Mouse (Mus musculus) thymus, postnatal 4 days (tissue): ENCODE measurements around the gene Ush2a.

ENCODE experiments used
- DNase-seq: peaks from one replicate; pipeline ENCODE4 v3.0.0; 2021

Gene Ush2a

DNA sequence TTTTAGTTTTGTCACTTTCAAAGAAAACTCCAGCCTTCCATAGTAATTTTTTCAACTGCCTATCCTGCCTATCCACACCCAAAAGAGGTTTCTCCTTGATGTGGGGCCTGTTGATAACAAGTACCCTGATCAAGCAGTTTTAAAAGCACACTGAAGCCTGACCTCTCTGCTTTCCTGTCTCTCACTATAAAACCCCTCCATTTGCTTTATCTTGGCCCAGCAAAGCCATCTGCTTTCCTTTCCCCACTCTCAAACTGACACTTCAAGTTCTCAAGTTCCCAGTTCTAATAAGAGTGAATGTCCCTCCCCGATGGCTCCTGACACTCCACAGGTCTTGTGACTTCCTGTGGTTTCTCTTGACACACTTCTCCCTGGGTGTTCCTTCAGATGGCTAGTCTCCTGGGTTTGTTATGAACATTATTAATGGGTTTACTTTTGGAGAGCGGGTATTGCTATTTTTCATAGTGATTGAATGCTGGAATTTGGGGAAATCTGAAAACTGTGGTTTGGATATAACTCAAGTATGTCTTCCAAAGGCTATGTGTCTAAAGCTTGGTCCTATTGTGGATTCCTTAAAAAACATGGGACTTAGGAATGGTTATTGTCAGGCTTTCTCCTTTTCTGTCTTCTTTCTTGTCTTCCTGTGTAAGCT, 126.1 kb downstream of the Ush2a start:
- no peak for DNase-seq

DNA sequence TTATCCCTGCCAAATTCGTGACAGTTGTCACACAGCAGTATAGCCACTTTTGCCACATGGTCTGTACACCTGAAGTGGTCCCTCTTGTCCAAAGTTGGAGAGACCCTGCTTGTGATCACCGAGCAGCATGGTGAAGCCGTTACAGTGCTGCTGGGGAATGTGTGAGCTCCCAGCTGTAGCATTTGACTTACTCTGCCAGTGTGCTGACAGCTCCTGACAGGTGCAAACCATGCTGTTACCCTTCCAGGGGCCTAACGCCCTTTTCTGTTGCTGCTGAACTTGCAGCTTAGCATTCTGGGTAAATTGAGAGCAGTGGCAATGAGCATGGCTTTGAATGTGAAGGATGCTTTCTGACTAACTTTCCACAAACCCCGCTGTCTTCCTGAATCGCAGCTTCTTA, 128.3 kb downstream of the Ush2a start:
- DNase-seq, result no peak

- DNase-seq, result no peak
Observed at GRCm38 (mm10) chr1:188407176-188407575, 145.4 kb downstream of the Ush2a start.

- no peak for DNase-seq
Observed at GRCm38 (mm10) chr1:188407613-188408386, 146.0 kb downstream of the Ush2a start.

GRCm38 (mm10) chr1:188410547-188410946, 148.7 kb downstream of the Ush2a start:
- no peak for DNase-seq

- no peak for DNase-seq
Observed at GRCm38 (mm10) chr1:188420543-188420942, 158.7 kb downstream of the Ush2a start.

- DNase-seq, result no peak
Observed at GRCm38 (mm10) chr1:188428172-188428571, 166.3 kb downstream of the Ush2a start.

- DNase-seq, result no peak
Observed at GRCm38 (mm10) chr1:188430689-188431088, 168.9 kb downstream of the Ush2a start.

GRCm38 (mm10) chr1:188447964-188448363, 186.1 kb downstream of the Ush2a start:
- no peak for DNase-seq

- no peak for DNase-seq
Observed at GRCm38 (mm10) chr1:188456466-188457175, 194.8 kb downstream of the Ush2a start.

GRCm38 (mm10) chr1:188457221-188458008, 195.6 kb downstream of the Ush2a start:
- DNase-seq, result no peak

DNA sequence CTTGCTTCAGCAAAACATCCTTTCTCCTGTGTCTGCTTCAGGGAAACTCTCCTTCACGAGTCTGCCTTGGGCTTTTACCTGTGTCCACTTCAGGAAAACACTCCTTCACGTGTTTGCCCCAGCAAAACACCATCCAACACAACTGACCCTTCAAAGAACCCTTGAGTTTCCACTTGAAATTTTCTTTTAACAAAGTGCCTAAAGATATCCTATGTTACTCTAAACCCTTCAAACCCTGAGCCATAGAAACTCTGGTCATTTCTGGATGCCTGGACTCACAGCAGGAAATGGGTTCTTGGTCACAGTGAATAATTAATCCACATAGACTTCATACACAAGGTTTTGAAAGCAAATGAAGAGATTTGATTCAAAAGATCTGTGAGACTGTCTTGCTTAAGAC, 199.4 kb downstream of the Ush2a start:
- DNase-seq, result no peak

DNA sequence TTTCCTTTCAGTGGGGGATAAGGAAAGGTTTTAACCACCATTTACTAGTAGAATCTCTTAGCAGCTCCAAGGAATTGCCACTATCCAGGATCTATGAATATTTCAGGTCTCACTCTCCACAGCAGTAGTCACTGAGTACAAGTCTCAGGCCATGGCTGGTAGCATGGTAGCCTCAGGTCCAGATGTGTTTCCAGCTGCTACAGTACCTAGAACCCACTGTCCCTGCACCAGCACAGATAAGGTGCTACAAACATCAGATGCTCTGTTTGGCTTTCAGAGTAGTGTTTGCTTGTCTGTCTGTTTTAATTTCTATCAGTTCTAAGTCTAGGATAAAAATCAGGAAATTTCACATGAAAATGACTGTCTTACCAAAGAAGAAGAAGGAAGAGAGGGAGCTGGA, 202.8 kb downstream of the Ush2a start:
- no peak for DNase-seq

DNA sequence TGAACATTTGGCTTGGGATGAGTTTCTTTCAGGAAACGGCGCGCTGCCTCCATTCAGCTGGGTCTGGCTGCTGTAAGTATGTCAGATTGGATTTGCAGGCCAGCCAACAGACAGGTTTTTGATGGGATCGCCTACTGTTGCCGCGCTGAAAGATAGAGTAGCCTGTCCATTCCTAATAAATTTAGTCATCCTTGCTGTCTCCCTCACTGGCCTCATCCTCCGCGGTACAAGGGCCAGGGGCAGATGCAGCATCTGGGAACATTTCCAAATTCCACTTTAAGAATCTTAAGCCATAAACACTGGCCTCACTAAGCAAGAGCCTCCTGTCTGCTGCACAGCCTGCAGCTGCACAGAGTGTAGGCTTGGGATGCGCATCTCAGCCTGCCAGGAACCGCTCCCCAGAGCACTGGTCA, 206.6 kb downstream of the Ush2a start:
- DNase-seq, result no peak

DNA sequence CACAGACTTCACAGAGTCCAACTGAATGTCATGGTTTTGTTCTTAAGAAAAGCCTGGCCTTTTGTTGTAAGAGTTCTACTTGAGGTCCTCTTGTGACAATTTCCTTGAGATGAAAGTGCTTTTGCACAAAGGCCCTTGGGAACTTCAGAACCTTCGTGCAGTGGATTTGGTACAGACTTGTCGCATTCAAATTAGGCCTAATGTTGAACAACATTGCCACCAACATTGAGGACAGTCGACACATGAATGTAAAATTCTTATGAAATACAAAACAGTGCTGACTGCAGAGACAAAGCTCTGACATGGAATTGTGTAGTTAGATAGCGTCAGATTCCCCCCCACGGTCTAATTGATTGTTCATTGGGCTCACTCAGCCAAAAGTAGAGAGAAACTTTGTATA, 243.1 kb downstream of the Ush2a start:
- DNase-seq, result no peak

DNA sequence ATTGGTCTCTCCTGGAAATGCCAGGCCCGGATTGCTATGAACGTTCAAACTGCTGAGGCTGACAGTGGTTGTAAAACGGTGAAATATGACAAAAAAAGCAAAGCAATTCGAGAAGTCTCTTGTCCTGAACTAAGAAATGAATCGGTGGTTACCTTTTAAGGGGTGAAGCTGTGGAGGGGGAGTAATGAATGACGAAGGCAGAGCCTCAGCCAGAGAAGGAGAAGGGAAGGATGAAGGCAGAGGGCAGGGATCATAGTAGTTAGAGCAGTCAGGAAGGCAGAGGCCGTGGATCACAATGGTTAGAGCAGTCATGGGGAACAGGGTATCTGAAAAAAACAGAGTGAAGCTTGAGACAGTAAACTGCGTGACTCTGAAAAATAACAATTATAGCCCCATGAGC, 257.0 kb downstream of the Ush2a start:
- no peak for DNase-seq

- DNase-seq, result no peak
Observed at GRCm38 (mm10) chr1:188527451-188527850, 265.6 kb downstream of the Ush2a start.

DNA sequence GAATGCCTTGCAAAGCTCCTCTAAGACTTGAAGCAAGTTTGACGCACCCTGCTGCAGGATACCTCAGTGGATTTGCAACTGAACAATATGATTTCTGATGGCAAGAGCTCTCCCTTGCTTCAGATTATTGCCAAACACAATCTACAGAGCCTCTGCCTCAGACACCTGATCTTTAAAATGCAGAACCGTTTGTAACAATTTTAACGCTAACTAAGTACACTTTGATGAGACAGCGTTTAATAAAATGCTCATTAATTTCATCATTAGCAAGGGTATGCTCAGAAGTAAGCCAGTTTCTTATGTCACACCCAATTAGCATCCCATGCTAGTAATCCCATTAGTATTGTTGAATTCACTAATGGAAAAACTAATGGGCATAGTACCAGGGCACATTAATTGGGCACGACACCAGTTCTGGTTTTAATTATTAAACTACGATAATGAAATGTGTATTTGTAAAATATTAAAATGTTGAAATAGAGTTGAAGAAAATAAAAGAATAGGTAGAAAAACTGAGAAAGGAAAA, 267.8 kb downstream of the Ush2a start:
- DNase-seq, result no peak

DNA sequence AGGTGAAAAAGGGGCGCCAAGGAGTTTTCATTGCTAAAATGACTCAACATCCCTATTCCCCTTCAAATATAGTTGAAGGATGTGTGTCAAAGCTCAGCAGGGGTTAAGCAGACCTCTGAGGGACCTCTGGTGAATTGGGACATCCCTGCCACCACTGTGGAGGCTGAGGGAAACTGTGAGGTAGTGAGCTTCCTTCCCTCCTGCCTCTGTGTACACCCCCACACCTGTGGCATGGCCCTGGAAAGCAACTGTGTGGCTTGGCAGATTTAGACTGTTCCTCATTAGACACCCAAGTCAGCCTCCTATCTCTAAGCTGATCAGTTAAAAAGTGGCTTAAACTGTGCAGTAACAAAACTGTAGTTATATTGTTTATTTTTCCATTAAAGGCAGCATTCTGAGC, 275.2 kb downstream of the Ush2a start:
- no peak for DNase-seq

DNA sequence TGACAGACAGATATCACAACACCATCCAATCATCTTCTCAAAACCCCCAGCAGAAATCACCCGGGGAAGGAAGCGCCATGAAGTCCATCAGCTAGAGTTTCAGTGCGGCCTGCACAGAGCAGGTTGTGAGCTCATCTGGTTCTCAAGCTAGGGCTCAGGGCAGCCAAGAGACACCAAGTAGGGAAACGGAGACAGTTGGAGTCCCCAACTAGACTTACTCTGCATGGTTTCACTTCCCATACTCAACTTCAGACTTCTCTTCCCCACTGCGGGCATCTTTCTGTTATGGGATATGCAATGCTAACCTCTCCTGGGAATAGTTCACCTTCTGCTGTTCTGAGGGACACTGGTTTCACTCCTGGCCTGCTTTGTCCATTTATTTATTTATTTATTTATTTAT, 277.8 kb downstream of the Ush2a start:
- DNase-seq, result no peak

DNA sequence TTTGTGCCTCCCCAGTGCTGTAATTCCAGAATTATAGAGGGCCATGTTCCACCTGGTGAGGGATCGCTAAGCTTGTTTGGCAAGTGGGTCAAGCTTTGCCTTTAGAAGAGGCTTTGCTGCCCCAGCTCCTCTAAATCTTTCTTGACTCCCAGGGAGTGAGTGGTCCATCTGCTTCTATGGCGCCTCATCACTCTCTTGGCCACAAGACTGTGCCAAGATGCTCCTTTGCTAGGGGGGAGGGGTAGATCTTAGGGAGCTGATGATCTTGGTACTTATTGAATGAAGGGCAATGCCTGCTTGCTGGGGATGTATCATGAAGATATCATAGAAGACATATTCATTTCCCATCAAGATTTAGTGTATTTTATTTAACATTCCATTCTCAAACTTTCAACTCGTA, 279.7 kb downstream of the Ush2a start:
- DNase-seq, result no peak

- DNase-seq, result no peak
Observed at GRCm38 (mm10) chr1:188543364-188543763, 281.5 kb downstream of the Ush2a start.

GRCm38 (mm10) chr1:188549686-188550085, 287.9 kb downstream of the Ush2a start:
- DNase-seq, result no peak
